Mouse (Mus musculus) layer of hippocampus, adult 18-20 months (tissue): ENCODE data around the gene Ddx60. TPM values are rescaled to one million over a fixed set of nuclear protein-coding genes. Genes with fewer than 3 reads are reported as not detected.

ENCODE experiments used
- DNase-seq, 2 experiments: peaks; one replicate each; pipeline ENCODE4 v3.0.0; 2022; ENCODE audit warnings: low spot score in 2 of 2
- total RNA-seq, 2 experiments: library from RNA; stranded (reverse); gene quantifications; 2 replicates each; pipeline ENCODE4 v1.2.3; 2021

Ddx60 gene
- total RNA-seq, 2 experiments from 2014 or later, result 0.23 to 0.30 TPM

GRCm38 (mm10) chr8:61985703-61986475 is 58.0 kb downstream of the Ddx60 start:
- no peak for DNase-seq

- DNase-seq, result no peak
Observed at GRCm38 (mm10) chr8:61989464-61989863, 61.6 kb downstream of the Ddx60 start.

- DNase-seq, result no peak
Observed at GRCm38 (mm10) chr8:61992796-61993195, 64.9 kb downstream of the Ddx60 start.

GRCm38 (mm10) chr8:61997125-61997524 is 69.2 kb downstream of the Ddx60 start:
- no peak for DNase-seq

GRCm38 (mm10) chr8:62014166-62014565 is 86.3 kb downstream of the Ddx60 start:
- no peak for DNase-seq

- no peak for DNase-seq
Observed at GRCm38 (mm10) chr8:62014582-62014981, 86.7 kb downstream of the Ddx60 start.

- DNase-seq, result no peak
Observed at GRCm38 (mm10) chr8:62034351-62034750, 106.5 kb downstream of the Ddx60 start.

- DNase-seq, result peak in 1 of 2 experiments; percentile 4
Observed at GRCm38 (mm10) chr8:62046809-62047208, 118.9 kb downstream of the Ddx60 start.

- DNase-seq, result peak in 1 of 2 experiments; percentile 25
Observed at GRCm38 (mm10) chr8:62060357-62060756, 132.5 kb downstream of the Ddx60 start.

- no peak for DNase-seq
Observed at GRCm38 (mm10) chr8:62068305-62068704, 140.4 kb downstream of the Ddx60 start.

- peak in 1 of 2 experiments; percentile 67 for DNase-seq
Observed at GRCm38 (mm10) chr8:62080195-62080802, 152.4 kb downstream of the Ddx60 start.

- no peak for DNase-seq
Observed at GRCm38 (mm10) chr8:62081804-62082203, 153.9 kb downstream of the Ddx60 start.

Other genes with a start within 250 kb of the Ddx60 start
- gene Palld, start 25.4 kb upstream of the Ddx60 start, total RNA-seq, result 1 to 10 TPM; 5.1 to 5.5 TPM
- gene Anxa10, start 195.1 kb downstream of the Ddx60 start, total RNA-seq, result not detected